Mouse (Mus musculus) left cerebral cortex, postnatal 4 days (tissue): ENCODE data around the gene Zfp653. TPM values are rescaled to one million over a fixed set of nuclear protein-coding genes. Genes with fewer than 3 reads are reported as not detected.

ENCODE experiments used
- DNase-seq: peaks from one replicate; pipeline ENCODE4 v3.0.0-alpha.2; 2022
- intact Hi-C: fragments of 180-260 bp; cut with DNase I; formaldehyde crosslinking; loops from one replicate; pipeline ENCODE4 v1.15.1; 2025
- total RNA-seq, 2 experiments: library from RNA; stranded (reverse); gene quantifications; 2 replicates each; pipeline ENCODE4 v1.2.3; 2021

Zfp653 gene
- total RNA-seq, 2 experiments from 2014 or later: 28.6 to 30.1 TPM

DNA sequence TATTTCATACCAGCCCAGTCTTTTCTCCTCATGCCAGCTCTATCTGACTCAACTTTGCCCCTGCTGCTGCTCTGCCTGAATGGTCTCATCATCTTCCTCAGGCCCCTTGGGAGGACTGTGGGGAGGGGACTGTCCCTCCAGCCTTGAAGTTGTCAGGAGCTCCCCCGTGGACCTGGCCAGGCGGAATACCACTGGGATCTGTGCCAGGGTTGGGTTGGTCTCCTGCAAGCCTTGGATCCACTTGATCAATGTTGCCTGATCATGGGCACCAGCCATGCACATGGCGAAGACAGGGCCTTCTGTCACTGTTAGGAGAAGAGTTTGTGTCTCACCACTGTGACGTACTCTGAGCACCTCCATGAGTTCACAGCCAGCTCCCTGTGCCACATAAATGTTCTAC is 1.1 kb upstream of the Zfp653 start:
- intact Hi-C loops: no loop called here
- no peak for DNase-seq

GRCm38 (mm10) chr9:22069881-22070553 is 1.2 kb downstream of the Zfp653 start:
- no peak for DNase-seq
- intact Hi-C loops: no loop called here

DNA sequence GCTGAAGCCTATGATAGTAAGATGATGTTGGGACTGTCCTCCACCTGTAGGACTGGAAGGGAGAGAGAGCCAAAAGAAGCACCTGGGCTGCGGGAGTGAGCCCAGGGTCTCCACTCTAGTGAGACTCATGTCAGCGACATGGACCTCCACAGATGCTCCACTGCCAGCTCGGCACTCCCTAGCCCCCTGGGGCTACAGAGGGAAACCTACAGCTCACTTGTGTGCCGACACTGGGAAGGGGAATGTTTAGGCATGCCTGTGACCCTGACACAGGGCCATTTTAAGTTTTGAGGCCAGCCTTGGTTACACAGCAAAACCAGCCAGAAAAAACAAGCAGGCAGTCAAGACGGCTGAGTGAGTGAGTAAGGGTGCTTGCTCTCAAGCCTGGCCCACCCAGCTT is 4.0 kb downstream of the Zfp653 start:
- no peak for DNase-seq
- intact Hi-C loops: no loop called here

DNA sequence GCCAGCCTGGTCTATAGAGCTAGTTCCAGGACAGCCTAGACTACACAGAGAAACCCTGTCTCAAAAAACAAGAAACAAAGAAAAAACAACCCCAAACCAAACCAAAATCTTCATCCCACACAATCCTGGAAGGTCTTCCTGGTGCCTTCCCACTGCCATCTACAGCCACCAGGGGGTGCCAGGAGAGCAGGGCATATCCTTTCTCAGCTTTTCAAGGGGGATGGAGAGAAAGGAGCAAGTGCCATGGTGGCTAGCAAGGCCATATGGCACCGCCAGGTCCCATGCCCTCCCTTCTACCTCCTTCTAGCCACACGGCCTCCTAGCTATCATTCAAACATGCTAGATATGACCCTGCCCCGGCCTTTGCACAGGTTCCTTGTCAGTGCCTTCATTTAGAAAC is 4.7 kb downstream of the Zfp653 start:
- peak; percentile 69 for DNase-seq
- intact Hi-C loops: no loop called here

DNA sequence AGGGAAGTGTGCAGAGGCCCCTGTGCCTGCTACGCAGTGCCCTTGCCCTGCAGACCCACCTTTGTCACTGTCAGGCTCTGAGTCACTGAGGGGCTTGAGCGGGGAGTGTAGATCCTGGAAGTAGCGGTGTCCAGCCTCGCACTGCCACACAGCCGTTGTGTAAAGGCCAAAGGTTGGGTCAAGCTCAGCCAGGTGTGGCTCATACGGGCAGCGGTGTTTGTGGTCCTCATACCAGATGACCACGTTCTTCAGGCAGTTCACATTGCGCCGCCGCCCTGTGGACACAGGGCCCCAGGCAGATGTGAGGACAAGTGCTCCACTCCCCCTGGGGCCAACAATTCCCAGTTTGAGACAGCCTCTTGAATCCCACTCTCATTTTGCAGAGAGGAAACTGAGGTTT is 5.5 kb downstream of the Zfp653 start:
- no peak for DNase-seq
- intact Hi-C loops: no loop called here

DNA sequence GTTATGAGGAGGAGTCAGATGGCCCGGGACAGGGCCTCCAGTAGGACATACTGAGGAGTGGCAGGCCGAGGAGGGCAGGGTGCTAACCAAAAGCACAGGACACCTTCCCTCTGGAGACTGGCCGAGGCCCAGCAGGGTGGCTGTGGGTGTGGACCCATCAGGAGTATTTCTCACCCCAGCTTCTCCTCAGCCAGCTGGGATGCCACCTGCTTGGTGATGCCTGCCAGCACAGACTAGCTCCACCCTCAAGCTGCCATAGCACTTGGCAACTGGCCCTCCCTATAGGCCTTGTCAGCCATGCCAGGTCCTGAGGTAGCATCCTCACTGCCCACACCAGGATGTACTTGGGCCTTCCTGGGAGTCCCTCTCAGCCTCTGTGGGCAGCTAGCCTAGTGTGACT is 6.8 kb downstream of the Zfp653 start:
- DNase-seq: peak; percentile 78
- intact Hi-C loops: no loop called here

DNA sequence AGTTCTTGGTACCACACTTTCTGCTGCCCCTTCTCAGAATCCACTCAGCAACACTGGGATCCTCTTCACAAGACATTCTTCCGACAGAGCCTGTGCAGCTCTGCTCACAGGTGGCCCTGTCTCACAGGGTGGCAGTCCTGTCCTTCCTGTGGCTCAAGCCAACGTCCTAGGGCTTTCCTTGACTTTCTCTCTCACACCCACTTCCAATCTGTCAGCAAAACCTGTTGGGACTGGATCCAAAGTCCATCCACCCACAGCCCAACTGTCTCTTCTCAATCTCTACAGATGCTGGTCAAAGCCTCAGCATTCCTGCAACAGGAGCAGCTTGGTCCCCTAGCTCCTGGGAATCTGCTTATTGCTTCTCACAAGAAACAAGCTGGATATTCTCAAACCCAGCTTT is 9.8 kb downstream of the Zfp653 start:
- intact Hi-C loops: no loop called here
- DNase-seq: no peak

GRCm38 (mm10) chr9:22058011-22058424 is 13.2 kb downstream of the Zfp653 start:
- peak; percentile 75 for DNase-seq
- intact Hi-C loops: no loop called here

GRCm38 (mm10) chr9:22057031-22057517 is 14.1 kb downstream of the Zfp653 start:
- intact Hi-C loops: no loop called here
- no peak for DNase-seq

DNA sequence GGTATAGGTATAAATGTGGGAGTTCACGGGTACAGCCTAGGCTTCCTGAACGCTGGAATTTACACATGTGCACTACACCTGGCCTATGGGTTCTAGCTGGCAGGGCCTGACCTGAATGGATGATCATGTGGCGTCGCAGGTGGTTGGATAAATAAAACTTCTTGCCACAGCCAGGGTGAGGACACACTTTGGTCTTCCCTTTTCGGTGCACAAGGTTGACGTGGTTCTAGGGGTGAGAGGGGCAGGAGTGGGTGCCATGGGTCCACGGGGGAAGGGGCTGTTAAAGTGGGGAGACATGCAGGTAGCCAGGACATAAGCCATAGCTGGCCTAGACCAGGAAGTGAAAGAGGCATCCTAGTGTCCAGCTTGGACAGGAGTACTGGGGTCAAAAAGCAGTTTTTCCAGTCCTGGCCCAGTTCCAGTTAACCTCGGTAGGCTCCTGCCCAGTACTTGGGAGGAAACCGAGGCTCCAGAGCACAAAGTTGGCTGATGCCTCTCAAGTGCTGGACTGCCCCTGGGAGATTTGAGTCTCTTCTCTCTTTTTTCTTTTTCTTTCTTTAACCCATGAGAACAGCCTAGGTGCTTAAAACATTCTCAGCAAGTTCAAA is 14.8 kb downstream of the Zfp653 start:
- DNase-seq: no peak
- intact Hi-C loops: no loop called here

GRCm38 (mm10) chr9:22055713-22056112 is 15.5 kb downstream of the Zfp653 start:
- intact Hi-C loops: no loop called here
- no peak for DNase-seq

GRCm38 (mm10) chr9:22054411-22055076 is 16.6 kb downstream of the Zfp653 start:
- intact Hi-C loops: no loop called here
- DNase-seq: peak; percentile 87

DNA sequence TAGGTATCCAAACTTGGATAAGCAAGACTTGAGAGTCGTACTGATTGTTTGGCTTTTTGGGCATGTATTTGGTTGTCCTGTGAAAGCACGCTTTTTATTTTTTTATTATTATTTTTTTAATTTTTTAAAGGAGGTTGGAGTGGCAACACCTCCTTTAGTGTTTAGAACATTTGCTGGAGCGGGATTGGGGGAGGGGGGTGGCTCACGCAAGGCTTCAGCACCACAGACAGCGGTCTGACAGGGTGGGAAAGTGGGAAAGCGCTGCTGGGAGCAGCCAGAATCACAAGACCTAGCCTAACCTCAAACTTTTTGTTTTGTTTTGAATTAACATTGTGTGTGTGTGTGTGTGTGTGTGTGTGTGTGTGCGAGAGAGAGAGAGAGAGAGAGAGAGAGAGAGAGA is 17.5 kb downstream of the Zfp653 start:
- no peak for DNase-seq

DNA sequence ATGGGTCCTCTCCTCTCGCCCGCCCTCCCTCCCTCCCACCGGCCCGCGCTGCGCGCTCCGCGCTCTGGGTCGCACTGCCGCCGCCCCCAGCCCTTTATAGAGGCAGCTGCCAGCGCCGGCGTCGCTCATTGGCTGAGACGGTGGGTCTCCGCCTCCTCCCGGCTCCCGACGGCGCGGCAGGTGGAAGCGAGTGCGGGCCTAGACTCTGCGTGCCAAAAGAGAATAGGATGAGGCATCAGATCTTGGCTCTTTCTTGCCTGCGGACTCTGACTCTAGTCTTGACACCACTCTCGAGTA is 19.3 kb downstream of the Zfp653 start, which contains the start of gene Elavl3:
Gene Elavl3 (minus strand): TSS at position 66 of the 297 bp plus-strand sequence.
- peak; percentile 95 for DNase-seq
- intact Hi-C loops: no loop called here

More for the DNA sequence above, 17.5 kb downstream of the Zfp653 start:
- intact Hi-C loops: no loop called here

- peak; percentile 56 for DNase-seq
- intact Hi-C loops: no loop called here
These were observed 19.8 kb downstream of the Zfp653 start for GRCm38 (mm10) chr9:22051161-22051957.

DNA sequence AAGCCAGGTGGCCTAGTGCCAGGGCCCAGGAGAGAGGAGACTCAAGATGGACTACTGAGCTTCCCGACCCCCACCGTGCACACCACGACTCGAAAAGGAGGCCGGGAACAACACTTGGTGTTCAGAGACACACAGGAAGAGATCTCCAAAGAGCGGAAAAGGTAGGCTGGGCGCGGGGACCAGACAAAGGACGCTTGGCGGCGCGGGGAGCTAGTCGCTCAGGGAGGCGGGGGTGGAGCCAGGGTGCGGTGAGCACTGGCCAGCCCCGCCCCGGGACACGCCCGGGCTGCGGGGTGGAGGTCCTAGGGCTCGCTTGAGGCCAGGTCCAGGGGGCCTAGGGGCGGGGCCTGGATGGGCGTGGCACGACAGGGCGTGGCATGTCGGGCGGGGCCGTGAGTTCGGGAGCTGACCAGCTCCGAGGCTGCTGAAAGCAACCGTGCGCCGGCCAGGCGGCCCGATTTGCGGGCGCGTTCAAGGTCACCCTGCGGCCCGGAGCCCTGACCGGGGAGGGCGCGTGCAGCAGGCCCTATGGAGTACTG is 20.8 kb downstream of the Zfp653 start:
- peak; percentile 87 for DNase-seq
- intact Hi-C loops: no loop called here

GRCm38 (mm10) chr9:22049721-22050270 is 21.4 kb downstream of the Zfp653 start:
- intact Hi-C loops: no loop called here
- peak; percentile 81 for DNase-seq

DNA sequence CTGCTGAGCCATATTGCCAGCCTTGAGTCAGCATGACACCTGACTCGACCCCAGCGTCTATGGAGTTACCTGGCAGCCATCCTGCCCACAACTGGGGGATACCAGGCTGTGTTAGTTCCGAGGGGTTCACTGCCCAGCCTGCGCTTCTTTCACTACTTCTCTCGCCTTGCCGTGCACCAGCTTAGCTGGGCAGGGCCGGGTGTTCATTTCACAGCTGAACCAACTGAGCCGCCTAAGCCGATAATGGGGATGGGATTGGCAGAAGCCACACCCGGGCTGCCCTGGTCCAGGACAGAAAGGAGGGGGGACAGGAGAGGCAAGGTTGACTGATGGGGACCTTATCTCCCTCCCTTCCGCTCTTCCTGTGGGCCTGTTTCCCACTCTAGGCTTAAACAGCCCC is 21.9 kb downstream of the Zfp653 start:
- intact Hi-C loops: no loop called here
- DNase-seq: peak; percentile 63

- intact Hi-C loops: no loop called here
- no peak for DNase-seq
These were observed 23.8 kb downstream of the Zfp653 start for GRCm38 (mm10) chr9:22047329-22047728.

DNA sequence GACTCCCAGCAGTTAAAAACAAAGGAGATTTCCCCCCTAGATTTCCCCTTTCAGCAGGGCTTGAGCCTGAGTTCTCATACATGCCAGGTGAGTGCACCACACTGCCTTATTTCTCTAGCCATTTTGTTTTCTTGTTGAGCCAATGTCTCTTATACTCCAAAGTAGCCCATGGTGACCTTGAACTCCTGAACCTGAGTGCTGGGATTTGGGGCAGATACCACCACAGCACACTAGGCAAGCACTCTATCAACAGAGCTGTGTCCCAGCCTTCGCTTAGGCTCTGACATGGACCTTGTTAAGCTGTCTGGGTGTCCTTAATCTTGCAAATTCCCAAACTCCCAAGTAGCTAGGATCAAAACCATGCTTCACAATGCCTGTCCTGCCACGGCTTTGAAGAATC is 29.3 kb downstream of the Zfp653 start:
- no peak for DNase-seq
- intact Hi-C loops: no loop called here

- intact Hi-C loops: no loop called here
- no peak for DNase-seq
These were observed 33.4 kb downstream of the Zfp653 start for GRCm38 (mm10) chr9:22037826-22038225.
